Mouse (Mus musculus): ENCODE data around the gene Gm10577. TPM values are rescaled to one million over a fixed set of nuclear protein-coding genes. Genes with fewer than 3 reads are reported as not detected.

The Gm10577 gene
- total RNA-seq, 2 experiments from 2014 or later: not detected

- peak; percentile 48 to 82 for DNase-seq (ENCODE audit: low spot score in 2 of 2)
- no peak for TF ChIP-seq CTCF (conservative IDR thresholded peaks at IDR 0.05)
- no peak overlapping the region for H3K4me3 ChIP-seq
- H3K27ac ChIP-seq: peak overlapping the region; percentile 19; the same call in 1 of the 2 replicates
Measured at GRCm38 (mm10) chr4:101026566-101026965, 6.1 kb upstream of the Gm10577 start.

- no peak for DNase-seq (ENCODE audit: low spot score in 2 of 2)
- H3K4me3 ChIP-seq: no peak overlapping the region
- no peak for TF ChIP-seq CTCF (conservative IDR thresholded peaks at IDR 0.05)
Measured at GRCm38 (mm10) chr4:101017806-101018205, 2.7 kb downstream of the Gm10577 start.

GRCm38 (mm10) chr4:101009092-101009491, 11.4 kb downstream of the Gm10577 start:
- no peak for DNase-seq (ENCODE audit: low spot score in 2 of 2)

More at GRCm38 (mm10) chr4:101017806-101018205, 2.7 kb downstream of the Gm10577 start:
- H3K27ac ChIP-seq: no peak overlapping the region

GRCm38 (mm10) chr4:101008362-101008769, 12.1 kb downstream of the Gm10577 start:
- TF ChIP-seq CTCF (conservative IDR thresholded peaks at IDR 0.05): no peak
- Histone ChIP-seq H3K4me3 (no peak overlapping the region), H3K27ac (peak overlapping the region; percentile 32; the same call in 1 of the 2 replicates)
- no peak for DNase-seq (ENCODE audit: low spot score in 2 of 2)

More at GRCm38 (mm10) chr4:101009092-101009491, 11.4 kb downstream of the Gm10577 start:
- Histone ChIP-seq H3K4me3 (no peak overlapping the region), H3K27ac (no peak overlapping the region)
- TF ChIP-seq CTCF (conservative IDR thresholded peaks at IDR 0.05): no peak

- no peak for DNase-seq (ENCODE audit: low spot score in 2 of 2)
- H3K27ac ChIP-seq: no peak overlapping the region
Measured at GRCm38 (mm10) chr4:101002961-101003360, 17.5 kb downstream of the Gm10577 start.

GRCm38 (mm10) chr4:101001073-101001472, 19.4 kb downstream of the Gm10577 start:
- Histone ChIP-seq H3K27ac (no peak overlapping the region), H3K4me3 (no peak overlapping the region)
- TF ChIP-seq CTCF (conservative IDR thresholded peaks at IDR 0.05): no peak
- no peak for DNase-seq (ENCODE audit: low spot score in 2 of 2)

More at GRCm38 (mm10) chr4:101002961-101003360, 17.5 kb downstream of the Gm10577 start:
- no peak for TF ChIP-seq CTCF (conservative IDR thresholded peaks at IDR 0.05)
- no peak overlapping the region for H3K4me3 ChIP-seq

- H3K27ac ChIP-seq: no peak overlapping the region
- H3K4me3 ChIP-seq: no peak overlapping the region
- no peak for TF ChIP-seq CTCF (conservative IDR thresholded peaks at IDR 0.05)
- no peak for DNase-seq (ENCODE audit: low spot score in 2 of 2)
Measured at GRCm38 (mm10) chr4:101000622-101001021, 19.9 kb downstream of the Gm10577 start.

- no peak for TF ChIP-seq CTCF (conservative IDR thresholded peaks at IDR 0.05)
- no peak for DNase-seq (ENCODE audit: low spot score in 2 of 2)
- peak overlapping the region; percentile 81 for H3K27ac ChIP-seq
- no peak overlapping the region for H3K4me3 ChIP-seq
Measured at GRCm38 (mm10) chr4:100998906-100999305, 21.6 kb downstream of the Gm10577 start.

- DNase-seq (ENCODE audit: low spot score in 2 of 2): peak; percentile 65
- peak; percentile 98 for TF ChIP-seq CTCF (conservative IDR thresholded peaks at IDR 0.05)
- no peak overlapping the region for H3K4me3 ChIP-seq
- peak overlapping the region; percentile 81 for H3K27ac ChIP-seq
Measured at GRCm38 (mm10) chr4:100998145-100998544, 22.4 kb downstream of the Gm10577 start.

- no peak for TF ChIP-seq CTCF (conservative IDR thresholded peaks at IDR 0.05)
- no peak for DNase-seq (ENCODE audit: low spot score in 2 of 2)
- Histone ChIP-seq H3K4me3 (no peak overlapping the region), H3K27ac (peak overlapping the region; percentile 81)
Measured at GRCm38 (mm10) chr4:100996060-100996651, 24.3 kb downstream of the Gm10577 start.

- peak overlapping the region; percentile 80 for H3K27ac ChIP-seq
- TF ChIP-seq CTCF (conservative IDR thresholded peaks at IDR 0.05): no peak
- H3K4me3 ChIP-seq: no peak overlapping the region
- no peak for DNase-seq (ENCODE audit: low spot score in 2 of 2)
Measured at GRCm38 (mm10) chr4:100995617-100996016, 24.9 kb downstream of the Gm10577 start.

- no peak for TF ChIP-seq CTCF (conservative IDR thresholded peaks at IDR 0.05)
- no peak overlapping the region for H3K27ac ChIP-seq
- DNase-seq (ENCODE audit: low spot score in 2 of 2): no peak
- no peak overlapping the region for H3K4me3 ChIP-seq
Measured at GRCm38 (mm10) chr4:100994442-100995255, 25.8 kb downstream of the Gm10577 start.

GRCm38 (mm10) chr4:100992086-100992485, 28.4 kb downstream of the Gm10577 start:
- DNase-seq (ENCODE audit: low spot score in 2 of 2): no peak
- H3K4me3 ChIP-seq: no peak overlapping the region
- TF ChIP-seq CTCF (conservative IDR thresholded peaks at IDR 0.05): no peak
- no peak overlapping the region for H3K27ac ChIP-seq
